Mouse (Mus musculus): ENCODE data around the gene Rem1.

Rem1 gene

DNA sequence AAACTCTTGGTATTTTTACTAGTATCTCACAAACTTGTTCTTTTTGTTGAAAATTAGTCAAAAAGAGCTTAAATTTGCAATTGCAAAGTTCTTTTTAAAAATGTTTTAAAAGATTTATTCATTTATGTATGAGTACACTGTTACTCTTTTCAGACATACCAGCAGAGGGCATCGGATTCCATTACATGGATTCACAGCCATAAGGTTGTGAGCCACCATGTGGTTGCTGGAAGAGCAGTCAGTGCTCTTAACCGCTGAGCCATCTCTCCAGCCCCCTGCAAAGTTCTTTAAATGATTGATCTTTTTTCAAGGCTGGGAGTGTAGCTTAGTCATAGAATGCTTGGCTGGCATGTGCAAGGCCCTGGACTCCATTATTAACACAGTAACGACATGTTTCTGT, 51.6 kb downstream of the Rem1 start:
- no peak for DNase-seq

- DNase-seq: no peak
Observed at GRCm38 (mm10) chr2:152678925-152679324, 52.2 kb downstream of the Rem1 start.

DNA sequence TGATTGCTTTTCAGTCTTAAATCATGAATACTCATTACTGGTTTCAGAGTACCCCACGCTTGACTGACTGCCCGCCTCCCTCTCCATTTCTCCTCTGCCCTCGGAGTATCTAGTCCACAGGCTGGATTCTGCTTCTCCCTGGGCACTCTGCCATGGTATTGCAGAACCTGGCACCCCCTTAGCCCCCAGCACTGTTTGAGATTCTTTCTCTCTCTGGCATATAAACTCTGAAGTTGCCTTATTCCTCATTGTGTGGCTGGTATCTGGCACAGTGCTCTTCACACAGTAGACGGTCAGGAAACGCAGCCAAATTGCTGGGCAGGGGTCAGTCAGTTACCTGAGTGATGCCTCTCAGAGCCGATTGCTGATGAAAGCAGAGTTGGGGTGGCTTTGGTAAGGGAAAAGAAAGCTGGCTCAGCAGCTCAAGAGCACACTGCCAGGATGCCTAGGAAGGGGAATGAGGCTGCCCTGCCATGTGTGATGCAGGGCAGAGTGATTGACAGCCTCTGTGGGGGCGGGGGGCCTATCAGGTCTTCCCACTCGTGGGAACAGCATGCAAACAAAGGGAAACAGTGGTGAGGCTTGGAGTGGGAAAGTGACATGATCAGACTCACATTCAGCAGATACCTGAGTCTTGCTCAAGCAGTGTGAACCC, 53.1 kb downstream of the Rem1 start:
- no peak for DNase-seq

DNA sequence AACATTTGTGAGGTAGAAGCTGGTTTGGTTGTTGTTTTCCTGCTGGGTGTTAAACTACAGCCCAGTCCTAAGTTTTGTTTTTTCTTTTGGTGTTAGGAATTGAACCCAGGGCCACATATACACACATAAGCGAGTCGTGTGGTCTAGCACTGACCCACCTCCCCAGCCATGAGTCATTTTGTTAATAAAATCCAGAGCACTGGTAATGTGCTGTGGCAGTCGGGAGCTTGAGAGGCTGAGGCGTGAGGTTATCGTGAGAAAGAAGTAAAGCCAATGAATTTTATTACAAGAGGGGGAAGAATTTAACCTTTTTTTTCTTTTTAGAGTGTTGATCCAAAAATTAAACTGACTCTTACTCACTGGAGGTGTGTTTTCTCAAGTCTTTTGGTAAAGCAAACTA, 56.3 kb downstream of the Rem1 start:
- DNase-seq: no peak

All from spleen, adult 18-20 months (tissue).